In genomic region chr7:109643305-109643994, GRCm38 (mm10) we compare ENCODE assay signal across 27 mouse cellular contexts. TPM values are rescaled to one million over a fixed set of nuclear protein-coding genes. Genes with fewer than 3 reads are reported as not detected.
DNase-seq lines count a peak whose midpoint lies in the region; ATAC-seq and TF ChIP-seq lines count a peak whose summit lies in the region.
"Had no signal": no experiment of that assay in that cellular context is flagged by ENCODE, and none has a peak within 500 bp of the region (broad histone marks: within the 10 kb centered on the region; RNA-seq: fewer than 3 reads in every experiment).

No protein-coding gene starts in this region.

- H3K27ac ChIP-seq in liver, embryonic 11.5 days (ENCODE audit: low read depth, low read length), result no peak overlapping the region
- H3K27ac ChIP-seq in CH12.LX (ENCODE audit: insufficient read depth, low read depth), result peak overlapping the region; percentile 90
- peak overlapping the region; percentile 92 for H3K27ac ChIP-seq in embryonic fibroblast, embryonic 13.5 days (ENCODE audit: insufficient read depth, low read length)
- H3K27ac ChIP-seq in limb, embryonic 10.5 days, result no peak overlapping the region
- H3K27ac ChIP-seq: heart, embryonic 10.5 days; heart, embryonic 13.5 days; hindbrain, embryonic 14.5 days; hindbrain, postnatal 0 days had no signal

- H3K79me2 ChIP-seq in CH12.LX (replicated peaks; ENCODE audit: control insufficient read depth, extremely low read depth, insufficient read depth, poor library complexity, severe bottlenecking), result no peaks in the 10 kb centered on the region

- TF ChIP-seq RAD21 in CH12.LX (IDR thresholded peaks at IDR 0.05; ENCODE audit: low read depth, low read length), result no peak

- in situ Hi-C loops in CH12.LX (cut with MboI; ENCODE audit: low pct_ligation_motif_present, low pct_unique_long_range_greater_than_20kb, low sequenced_read_pairs), result no loop called here

- WGBS in liver, embryonic 11.5 days, result 91% methylated on average over 18 of the region's 18 CpGs
- WGBS in limb, embryonic 10.5 days, result 95% methylated on average over 18 of the region's 18 CpGs

- TF ChIP-seq EP300 in CH12.LX (IDR thresholded peaks at IDR 0.05; ENCODE audit: low read length), result peak; percentile 93

- H3K36me3 ChIP-seq in liver, embryonic 11.5 days (ENCODE audit: control insufficient read depth, insufficient read depth, low read length), result no peaks in the 10 kb centered on the region
- H3K36me3 ChIP-seq in CH12.LX (replicated peaks in 1 of 2; ENCODE audit: control insufficient read depth in 1 of 2, insufficient read depth in 1 of 2, low read length in 1 of 2), result no peaks in the 10 kb centered on the region
- H3K36me3 ChIP-seq in limb, embryonic 10.5 days, result no peaks in the 10 kb centered on the region; the same call in 1 of the 2 replicates
- H3K36me3 ChIP-seq: G1E; heart, embryonic 10.5 days; heart, embryonic 13.5 days had no signal

- no peak overlapping the region for H3K4me2 ChIP-seq in liver, embryonic 11.5 days
- H3K4me2 ChIP-seq in CH12.LX (ENCODE audit: insufficient read depth, low read depth, poor library complexity, severe bottlenecking), result peak overlapping the region; percentile 18
- H3K4me2 ChIP-seq: heart, embryonic 13.5 days; hindbrain, embryonic 14.5 days had no signal

- H3K9me3 ChIP-seq in liver, embryonic 11.5 days (ENCODE audit: control insufficient read depth, low read length), result no peaks in the 10 kb centered on the region
- no peaks in the 10 kb centered on the region for H3K9me3 ChIP-seq in CH12.LX (replicated peaks; ENCODE audit: low read length)
- H3K9me3 ChIP-seq in limb, embryonic 10.5 days (replicated peaks), result no peaks in the 10 kb centered on the region
- H3K9me3 ChIP-seq: G1E; heart, embryonic 10.5 days; heart, embryonic 13.5 days had no signal

- DNase-seq in liver, embryonic 11.5 days (ENCODE audit: low spot score), result peak; percentile 17
- DNase-seq in liver (no peak), A20 (ENCODE audit: low read depth, low spot score) (peak; percentile 58), CH12.LX (ENCODE audit: extremely low read depth) (peak; percentile 93)
- no peak for DNase-seq in limb, embryonic 10.5 days (ENCODE audit: low spot score)
- DNase-seq in ovary, postnatal 36 days (ENCODE audit: low spot score), result no peak
- DNase-seq in lung, postnatal 10 days, result no peak
- DNase-seq: adrenal gland, adult 2 months; adrenal gland, postnatal 14 days; cerebellum, adult 11 months; cerebellum, adult 2 months; cerebellum, postnatal 10 days; cerebellum, postnatal 36 days; forebrain, postnatal 0 days; gastrocnemius, postnatal 14 days; heart, adult 2 months; heart, postnatal 14 days; heart, postnatal 4 days had no signal

- peaks cover 14% of the 10 kb centered on the region for H3K4me1 ChIP-seq in liver, embryonic 11.5 days (replicated peaks; ENCODE audit: control insufficient read depth, insufficient read depth, low read length)
- peaks cover 19 to 55% of the 10 kb centered on the region in 2 experiments for H3K4me1 ChIP-seq in CH12.LX (ENCODE audit: control insufficient read depth in 1 of 2, insufficient read depth in 2 of 2)
- peaks cover 22% of the 10 kb centered on the region for H3K4me1 ChIP-seq in embryonic fibroblast, embryonic 13.5 days (ENCODE audit: control insufficient read depth, insufficient read depth, low read length)
- H3K4me1 ChIP-seq in limb, embryonic 10.5 days, result peaks cover 22% of the 10 kb centered on the region

- ATAC-seq in liver, embryonic 11.5 days (replicated peaks; ENCODE audit: low FRiP score), result no peak
- ATAC-seq: forebrain, embryonic 14.5 days; forebrain, postnatal 0 days; hindbrain, postnatal 0 days; inflammation-experienced regulatory T-cells, adult 6 months; Patski had no signal

- no peak overlapping the region for H3K9ac ChIP-seq in liver, embryonic 11.5 days (ENCODE audit: low read depth, low read length)
- H3K9ac ChIP-seq in CH12.LX (ENCODE audit: insufficient read depth, low read depth), result peak overlapping the region; percentile 58
- H3K9ac ChIP-seq: forebrain, postnatal 0 days; heart, embryonic 13.5 days; hindbrain, embryonic 14.5 days had no signal

- no peak; a peak in 1 of 4 replicates for TF ChIP-seq CTCF in CH12.LX (conservative IDR thresholded peaks at IDR 0.05 in 1 of 2, IDR thresholded peaks at IDR 0.05 in 1 of 2; ENCODE audit: low read depth in 2 of 2, low read length in 2 of 2)
- TF ChIP-seq CTCF in embryonic fibroblast, embryonic 13.5 days (IDR thresholded peaks at IDR 0.05; ENCODE audit: borderline replicate concordance, insufficient read depth, low read length), result no peak

- no peak overlapping the region for H3K4me3 ChIP-seq in liver, embryonic 11.5 days (ENCODE audit: low read depth, low read length)
- peak overlapping the region in 2 of 3 experiments; percentile 15 to 19 for H3K4me3 ChIP-seq in CH12.LX (replicated peaks in 1 of 3; ENCODE audit: low read depth in 2 of 3, low read length in 2 of 3, poor library complexity in 1 of 3)
- H3K4me3 ChIP-seq in embryonic fibroblast, embryonic 13.5 days (ENCODE audit: insufficient read depth, low read length), result no peak overlapping the region
- H3K4me3 ChIP-seq in limb, embryonic 10.5 days, result no peak overlapping the region
- H3K4me3 ChIP-seq: heart, adult 2 months; heart, embryonic 10.5 days; heart, embryonic 13.5 days had no signal

- dilution Hi-C loops in CH12.LX (cut with MboI; ENCODE audit: extremely low pct_ligation_motif_present, extremely low pct_unique_long_range_greater_than_20kb, low sequenced_read_pairs), result no loop called here

- peak; percentile 37; the same call in 1 of the 2 replicates for TF ChIP-seq POLR2A in CH12.LX (IDR thresholded peaks at IDR 0.05; ENCODE audit: low read depth, low read length)
- TF ChIP-seq POLR2A in embryonic fibroblast, embryonic 13.5 days (IDR thresholded peaks at IDR 0.05; ENCODE audit: low read depth, low read length), result no peak

- no peaks in the 10 kb centered on the region for H3K27me3 ChIP-seq in liver, embryonic 11.5 days (replicated peaks; ENCODE audit: control insufficient read depth, insufficient read depth, low read length)
- H3K27me3 ChIP-seq in CH12.LX (replicated peaks), result no peaks in the 10 kb centered on the region
- H3K27me3 ChIP-seq in limb, embryonic 10.5 days (ENCODE audit: low read depth, poor library complexity, severe bottlenecking), result no peaks in the 10 kb centered on the region
- H3K27me3 ChIP-seq: heart, embryonic 13.5 days; Patski had no signal

TF ChIP-seq in CH12.LX, 34 proteins besides CTCF, POLR2A, EP300 and RAD21 (continues in another document):
- TF ChIP-seq MAFK (IDR thresholded peaks at IDR 0.05; ENCODE audit: insufficient replicate concordance, low read length) (peak; percentile 68; the same call in 1 of the 2 replicates), CHD1 (IDR thresholded peaks at IDR 0.05; ENCODE audit: low read depth, low read length) (0 out of 2 replicates have a peak, but pooled peaks have one; percentile 48), IRF4 (IDR thresholded peaks at IDR 0.05; ENCODE audit: low read depth, low read length) (peak; percentile 59; the same call in 1 of the 2 replicates), KAT2A (IDR thresholded peaks at IDR 0.05; ENCODE audit: insufficient replicate concordance, low read length) (no peak), E2F4 (IDR thresholded peaks at IDR 0.05; ENCODE audit: insufficient replicate concordance, low read depth, low read length) (0 out of 2 replicates have a peak, but pooled peaks have one; percentile 70), POLR2AphosphoS2 (IDR thresholded peaks at IDR 0.05; ENCODE audit: low read depth, low read length) (no peak), CHD2 (IDR thresholded peaks at IDR 0.05; ENCODE audit: low read length) (peak; percentile 75), ZMIZ1 (IDR thresholded peaks at IDR 0.05; ENCODE audit: low read depth, low read length) (0 out of 2 replicates have a peak, but pooled peaks have one; percentile 47), NRF1 (IDR thresholded peaks at IDR 0.05; ENCODE audit: low read depth, low read length) (peak; percentile 56), SMC3 (IDR thresholded peaks at IDR 0.05; ENCODE audit: low read depth, low read length) (no peak), MAX (IDR thresholded peaks at IDR 0.05; ENCODE audit: low read length) (peak; percentile 41; the same call in 1 of the 2 replicates), MEF2A (IDR thresholded peaks at IDR 0.05; ENCODE audit: borderline replicate concordance, low read depth, low read length) (peak; percentile 77; the same call in 1 of the 2 replicates), ZNF384 (IDR thresholded peaks at IDR 0.05; ENCODE audit: low read depth, low read length) (no peak), JUND (conservative IDR thresholded peaks at IDR 0.05; ENCODE audit: low read depth, low read length) (peak; percentile 91), BHLHE40 (IDR thresholded peaks at IDR 0.05; ENCODE audit: low read depth, low read length) (peak; percentile 83), MXI1 (IDR thresholded peaks at IDR 0.05; ENCODE audit: low read depth, low read length) (peak; percentile 47; the same call in 1 of the 2 replicates), RCOR1 (conservative IDR thresholded peaks at IDR 0.05; ENCODE audit: low read depth, low read length) (peak; percentile 53; the same call in 1 of the 2 replicates), MYC (IDR thresholded peaks at IDR 0.05; ENCODE audit: low read depth, low read length) (peak; percentile 81), JUN (IDR thresholded peaks at IDR 0.05; ENCODE audit: insufficient read depth, low read depth, low read length) (peak; percentile 97), USF2 (conservative IDR thresholded peaks at IDR 0.05; ENCODE audit: low read depth, low read length) (no peak), ZKSCAN1 (IDR thresholded peaks at IDR 0.05; ENCODE audit: borderline replicate concordance, low read depth, low read length) (no peak), SIN3A (IDR thresholded peaks at IDR 0.05; ENCODE audit: low read length) (peak; percentile 81), ETS1 (conservative IDR thresholded peaks at IDR 0.05; ENCODE audit: low read depth, low read length) (peak; percentile 89), TBP (conservative IDR thresholded peaks at IDR 0.05; ENCODE audit: low read depth, low read length) (0 out of 2 replicates have a peak, but pooled peaks have one; percentile 29), ZC3H11A (IDR thresholded peaks at IDR 0.05; ENCODE audit: low read depth, low read length) (no peak), USF1 (IDR thresholded peaks at IDR 0.05; ENCODE audit: low read depth, low read length) (no peak), UBTF (IDR thresholded peaks at IDR 0.05; ENCODE audit: low read depth, low read length) (0 out of 2 replicates have a peak, but pooled peaks have one; percentile 37)

RNA-seq across cellular contexts. Expression of gene St5, which starts 60.0 kb away (rescaled TPM):
- polyA plus RNA-seq in liver, embryonic 11.5 days (2014; fragmentation: Nextera tagmentation; extraction: Ambion mirVana), result 38.7 and 38.8 TPM in 2 replicates
- total RNA-seq in CH12.LX (2012; rRNA removed) (1.6 and 1.9 TPM in 2 replicates), CH12.LX (2014; rRNA removed) (1.3 and 1.5 TPM in 2 replicates)
- 3.4 and 4.1 TPM in 2 replicates for polyA plus RNA-seq in CH12.LX (2012; ENCODE audit: insufficient read length, low read depth)
- 79.4 and 113 TPM in 2 replicates for polyA plus RNA-seq in embryonic fibroblast, embryonic 13.5 days (2011; ENCODE audit: insufficient read length, low read depth, missing spikeins)
- polyA plus RNA-seq in limb, embryonic 10.5 days (2016; fragmentation: Nextera tagmentation; extraction: Ambion mirVana), result 41.4 and 53.5 TPM in 2 replicates

Comparison
In these comparisons a context has a peak if more than half of its experiments do, and no peak if none do; other contexts are left out.
1. DNase-seq: peak in liver, embryonic 11.5 days (single experiment), A20 (single experiment) and CH12.LX (single experiment); none in liver (single experiment), limb, embryonic 10.5 days (single experiment), ovary, postnatal 36 days (single experiment) and lung, postnatal 10 days (single experiment).
2. H3K27ac ChIP-seq: peak in CH12.LX (single experiment) and embryonic fibroblast, embryonic 13.5 days (single experiment); none in liver, embryonic 11.5 days (single experiment) and limb, embryonic 10.5 days (single experiment).
3. H3K4me3 ChIP-seq: peak in CH12.LX (2 of 3); none in liver, embryonic 11.5 days (single experiment), embryonic fibroblast, embryonic 13.5 days (single experiment) and limb, embryonic 10.5 days (single experiment).